Mouse (Mus musculus) mouse trophoblast stem cell (cell line): ENCODE measurements around the gene Troap.

Experiments used
- in situ Hi-C, 2 experiments: fragments of 300-500 bp; cut with MseI, MboI; formaldehyde crosslinking; loops; 2 replicates in 1 of 2; 3 replicates in 1 of 2; pipeline ENCODE4 v1.15.1; 2025

Gene Troap

DNA sequence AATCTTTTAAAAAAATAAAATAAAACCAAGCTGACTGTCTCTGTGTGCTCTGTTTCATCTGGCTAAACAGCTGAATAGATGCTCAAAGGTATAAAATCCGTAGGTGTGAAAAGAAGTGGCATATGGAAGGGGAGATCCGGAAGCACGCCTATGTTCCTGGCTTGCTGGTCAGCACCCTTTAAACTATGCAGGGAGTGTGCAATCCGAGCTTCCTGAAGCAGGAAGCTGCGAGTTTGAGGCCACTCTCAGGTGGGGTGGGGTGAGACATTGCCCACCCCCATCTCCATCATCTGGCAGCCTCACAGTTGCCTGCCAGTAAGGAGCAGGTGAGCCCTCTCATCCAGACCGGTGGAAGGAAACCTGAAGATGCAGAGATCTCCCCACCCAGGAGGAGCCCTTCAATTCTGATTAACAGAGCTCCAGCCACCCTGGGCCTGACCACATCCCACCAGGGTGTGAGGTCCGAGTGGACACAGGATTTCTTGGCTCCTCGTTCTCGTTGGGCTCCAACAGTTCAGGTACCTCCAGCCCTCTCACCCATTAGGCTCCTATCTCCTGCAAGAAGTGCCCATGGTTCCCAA, at the start of gene Troap:
Troap (plus strand) TSS at position 557 of the 581 bp plus-strand sequence.
- in situ Hi-C loops = no loop called here

DNA sequence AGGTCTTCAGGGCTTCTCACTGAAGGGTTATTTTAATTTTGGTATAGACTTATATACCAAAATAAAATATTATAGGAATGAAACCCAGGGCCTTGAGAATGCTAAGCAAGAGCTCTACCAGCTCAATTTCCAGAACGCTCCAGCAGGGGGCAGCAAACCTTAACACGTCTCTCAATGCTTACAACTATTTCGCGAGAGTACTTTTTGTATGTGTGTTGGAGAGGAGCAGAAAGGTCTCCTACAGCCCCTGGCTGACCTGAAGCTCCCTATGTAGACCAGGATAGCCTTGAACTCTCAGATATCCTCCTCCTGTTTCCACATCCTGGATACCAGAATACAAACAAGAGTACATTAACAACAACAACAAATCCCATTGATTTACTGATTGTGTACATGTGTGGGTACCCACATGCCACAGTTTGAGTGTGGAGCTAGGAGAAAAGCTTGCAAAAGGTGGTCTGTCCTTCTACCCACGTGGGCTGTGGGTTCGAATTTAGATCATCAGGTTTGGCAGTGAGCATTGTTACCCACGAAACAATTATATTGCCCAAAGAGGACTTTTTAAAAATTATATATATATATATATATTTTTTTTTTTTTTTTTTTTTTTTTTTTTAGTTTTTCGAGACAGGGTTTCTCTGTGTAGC, 49.6 kb upstream of the Troap start:
- in situ Hi-C loops = no loop called here

DNA sequence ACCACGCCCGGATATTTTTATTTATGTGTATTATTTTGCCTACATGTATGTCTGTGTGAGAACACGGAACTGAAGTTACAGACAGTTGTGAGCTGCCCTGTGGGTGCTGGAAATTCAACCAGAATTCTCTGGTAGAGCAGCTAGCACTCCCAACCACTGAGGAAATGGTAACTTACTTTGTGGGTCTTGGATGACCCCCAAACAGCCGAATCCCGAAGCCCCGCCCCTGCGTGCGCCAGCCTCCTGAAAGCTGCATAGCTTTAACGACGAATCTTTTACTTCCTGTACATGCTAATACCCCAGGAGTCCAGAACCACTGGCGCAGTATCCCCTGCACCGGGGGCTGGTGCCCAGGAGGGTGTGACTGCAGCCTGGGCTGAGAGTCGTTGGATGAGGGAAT, 49.0 kb upstream of the Troap start:
- in situ Hi-C loops = no loop called here

DNA sequence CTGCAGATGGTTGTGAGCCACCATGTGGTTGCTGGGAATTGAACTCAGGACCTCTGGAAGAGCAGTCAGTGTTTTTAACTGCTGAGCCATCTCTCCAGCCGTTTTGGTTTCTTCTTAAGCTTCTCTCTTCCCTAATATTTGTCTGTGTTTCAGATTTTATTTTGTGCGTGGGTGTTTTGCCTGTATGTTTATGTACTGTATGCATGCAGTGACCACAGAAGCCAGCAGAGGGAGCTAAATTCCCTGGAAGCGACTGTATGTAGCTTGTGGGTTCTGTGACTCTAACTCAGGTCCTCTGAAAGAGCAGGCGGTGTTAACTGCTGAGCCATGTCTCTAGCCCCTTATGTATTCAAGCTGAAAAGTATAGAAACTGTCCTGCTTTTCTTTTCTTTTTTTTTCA, 48.1 kb upstream of the Troap start:
- in situ Hi-C loops = no loop called here

DNA sequence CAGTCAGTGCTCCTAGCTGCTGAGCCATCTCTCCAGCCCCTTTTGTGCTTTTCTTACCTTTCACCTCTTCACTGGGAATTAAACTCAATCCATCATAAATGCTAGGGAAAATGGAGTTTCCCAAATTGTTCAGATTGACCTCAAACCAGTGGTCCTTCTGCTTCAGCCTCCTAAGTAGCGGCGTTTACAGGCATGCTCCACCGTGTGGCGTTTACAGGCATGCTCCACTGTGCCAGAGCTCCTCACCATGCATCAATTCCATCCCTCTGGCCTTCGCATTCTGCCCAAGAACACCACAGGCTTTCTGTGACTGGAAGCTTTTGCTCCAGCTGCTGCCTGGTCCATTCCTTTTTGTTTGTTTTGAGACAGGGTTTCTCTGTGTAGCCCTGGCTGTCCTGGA, 47.3 kb upstream of the Troap start:
- in situ Hi-C loops = no loop called here

DNA sequence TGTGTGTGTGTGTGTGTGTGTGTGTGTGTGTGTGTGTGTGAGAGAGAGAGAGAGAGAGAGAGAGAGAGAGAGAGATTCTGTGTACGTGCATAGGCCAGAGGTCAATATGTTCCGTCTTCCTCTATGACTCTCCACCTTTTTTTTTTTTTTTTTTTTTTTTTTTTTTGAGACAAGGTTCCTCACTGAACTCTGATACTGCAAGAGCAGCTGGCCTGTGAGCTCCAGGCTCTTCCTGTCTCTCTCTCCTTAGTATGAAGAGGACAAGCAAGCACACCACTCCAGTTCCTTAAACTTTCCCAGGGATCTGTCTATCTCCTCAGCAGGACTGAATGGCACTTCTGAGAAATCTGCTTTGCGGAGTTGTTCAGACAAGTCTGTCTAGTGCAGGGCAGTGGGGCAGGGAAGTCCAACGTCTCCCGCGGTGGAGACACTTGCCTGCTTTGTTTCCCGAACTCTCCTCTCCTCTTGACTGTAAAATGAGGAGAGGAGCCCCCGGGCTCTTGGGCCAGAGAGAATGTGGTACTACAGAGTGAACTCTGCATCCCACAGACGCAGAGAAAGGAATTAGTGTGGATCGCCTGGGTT, 45.4 kb upstream of the Troap start:
- in situ Hi-C loops = no loop called here

DNA sequence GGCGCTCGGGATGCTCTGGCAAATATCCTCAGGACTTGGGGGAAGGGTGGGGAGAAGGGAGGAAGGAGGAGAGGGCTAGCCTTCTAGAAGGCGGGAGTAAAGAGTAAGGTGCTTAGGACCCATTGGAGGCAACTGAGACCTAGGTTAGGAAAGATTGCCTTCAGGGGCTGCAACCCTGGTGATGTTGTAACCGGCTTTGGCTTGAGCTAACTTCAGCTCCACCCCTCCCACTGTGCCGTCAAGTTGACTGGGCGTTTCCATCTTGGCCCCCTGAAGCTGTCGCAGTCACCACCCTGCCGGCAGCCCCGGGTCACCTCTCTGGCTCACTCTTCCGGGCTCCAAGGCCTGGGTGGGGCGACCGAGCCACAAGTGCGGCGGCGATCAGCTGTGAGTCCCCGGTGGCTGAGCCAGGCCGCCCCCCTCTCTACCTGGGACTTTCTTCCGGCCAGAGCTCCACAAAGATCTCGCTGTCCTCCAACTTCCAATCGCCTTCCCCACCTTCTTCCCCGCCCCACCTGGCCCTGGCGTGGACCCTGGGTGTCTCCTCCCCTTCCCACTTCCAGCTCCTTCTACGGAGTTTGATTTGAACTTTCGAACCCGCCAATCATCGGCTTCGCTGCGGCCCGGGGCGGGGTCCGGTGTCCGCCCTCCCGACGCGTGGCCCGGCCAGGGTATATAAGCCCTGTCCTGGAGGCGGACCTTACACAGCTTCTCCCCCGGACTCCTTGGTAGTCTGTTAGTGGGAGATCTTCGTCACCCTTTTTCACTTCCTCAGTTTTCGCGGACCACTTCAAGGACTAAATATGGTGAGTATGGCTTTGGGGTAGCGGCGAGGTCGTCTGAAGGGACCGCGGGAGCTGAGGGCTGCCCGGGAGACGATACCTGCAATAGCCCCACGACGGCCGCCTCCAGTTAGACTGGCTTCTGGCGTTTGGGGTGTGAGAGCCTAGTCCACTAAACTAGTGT, 44.5 kb upstream of the Troap start, which contains the start of gene Tuba1c:
Tuba1c (plus strand) TSS at position 273 of the 966 bp plus-strand sequence.
- in situ Hi-C loops = no loop called here

DNA sequence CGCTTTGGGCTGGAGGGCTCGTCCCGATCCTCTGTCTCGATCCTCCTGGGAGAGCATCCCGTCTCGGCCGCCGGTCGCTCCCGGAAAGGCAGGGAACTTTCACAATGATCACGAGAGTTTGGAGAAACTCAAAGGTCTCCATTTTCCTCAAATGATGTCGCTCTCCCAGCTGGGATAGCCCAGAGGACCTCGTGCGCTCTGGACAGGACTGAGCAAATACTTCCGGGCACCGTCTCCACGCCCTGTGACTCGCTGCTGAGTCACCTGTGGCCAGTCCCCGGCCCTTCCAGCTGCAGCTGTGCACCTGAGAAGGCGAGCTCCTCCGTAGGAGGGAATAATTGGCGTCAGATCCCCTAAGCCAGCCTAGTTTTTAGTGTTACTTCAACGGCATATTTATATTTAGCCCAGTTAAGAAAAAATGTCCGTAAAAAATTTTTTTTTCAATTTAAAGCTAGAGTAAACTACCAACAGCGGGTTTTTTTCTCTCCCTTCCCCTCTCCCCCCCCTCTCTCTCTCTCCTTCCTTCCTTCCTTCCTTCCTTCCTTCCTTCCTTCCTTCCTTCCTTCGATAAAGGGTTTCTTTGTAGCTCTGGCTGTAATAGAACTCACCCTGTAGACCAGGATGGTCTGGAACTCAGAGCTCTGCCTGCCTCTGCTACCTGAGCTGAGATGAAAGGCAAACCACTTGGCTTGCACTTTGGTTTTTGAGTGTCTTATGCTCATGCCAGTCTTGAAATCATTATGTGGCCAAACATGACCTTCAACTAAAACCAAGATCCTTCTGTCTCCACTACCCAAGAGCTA, 43.6 kb upstream of the Troap start:
- in situ Hi-C loops = no loop called here

DNA sequence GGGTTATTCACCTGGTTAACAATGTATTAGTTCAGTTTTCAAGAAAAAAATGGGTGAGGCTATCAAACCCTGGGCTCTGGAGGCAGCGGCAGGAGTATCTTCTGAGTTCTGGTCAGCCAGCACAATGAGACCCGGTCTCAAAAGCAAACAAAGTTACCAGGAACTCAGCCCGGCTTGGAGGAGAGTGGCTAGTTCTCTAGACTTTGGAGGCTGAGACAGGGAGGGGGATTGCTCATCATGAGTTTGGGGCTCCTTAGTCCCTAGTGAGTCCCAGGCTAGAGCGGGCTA, 43.0 kb upstream of the Troap start:
- in situ Hi-C loops = no loop called here

DNA sequence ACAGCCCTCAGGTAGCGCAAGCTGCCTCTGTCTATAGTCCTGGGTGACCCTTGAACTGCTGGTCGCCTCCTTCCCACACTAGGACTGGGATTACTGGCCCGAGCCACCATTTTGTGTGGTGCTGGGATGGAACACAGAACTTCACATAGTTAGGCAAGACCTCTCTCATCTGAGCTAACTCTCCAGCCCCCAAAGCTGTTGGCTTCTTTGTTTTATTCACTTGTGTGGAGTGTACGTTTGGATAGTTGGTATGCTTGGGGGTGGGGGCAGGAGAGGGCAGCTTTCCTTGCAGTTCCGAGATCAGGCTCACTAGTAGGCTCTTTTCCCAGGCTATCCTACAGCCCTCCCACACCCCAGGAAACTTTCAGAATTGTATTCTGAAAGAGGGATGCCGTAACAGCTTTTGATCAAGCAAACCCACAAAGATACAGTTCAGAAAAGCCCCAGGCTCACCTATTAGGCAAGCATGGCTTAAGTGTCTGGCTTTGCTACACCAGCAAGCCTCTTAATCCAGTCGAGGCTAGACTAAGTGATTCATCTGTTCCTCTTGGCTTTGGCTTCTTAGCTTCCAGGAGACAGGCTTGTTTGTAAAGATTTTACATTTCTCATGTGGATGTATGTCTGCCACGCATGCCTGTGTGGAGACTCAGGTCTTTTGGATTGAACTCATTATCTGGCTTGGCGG, 42.2 kb upstream of the Troap start:
- in situ Hi-C loops = no loop called here

DNA sequence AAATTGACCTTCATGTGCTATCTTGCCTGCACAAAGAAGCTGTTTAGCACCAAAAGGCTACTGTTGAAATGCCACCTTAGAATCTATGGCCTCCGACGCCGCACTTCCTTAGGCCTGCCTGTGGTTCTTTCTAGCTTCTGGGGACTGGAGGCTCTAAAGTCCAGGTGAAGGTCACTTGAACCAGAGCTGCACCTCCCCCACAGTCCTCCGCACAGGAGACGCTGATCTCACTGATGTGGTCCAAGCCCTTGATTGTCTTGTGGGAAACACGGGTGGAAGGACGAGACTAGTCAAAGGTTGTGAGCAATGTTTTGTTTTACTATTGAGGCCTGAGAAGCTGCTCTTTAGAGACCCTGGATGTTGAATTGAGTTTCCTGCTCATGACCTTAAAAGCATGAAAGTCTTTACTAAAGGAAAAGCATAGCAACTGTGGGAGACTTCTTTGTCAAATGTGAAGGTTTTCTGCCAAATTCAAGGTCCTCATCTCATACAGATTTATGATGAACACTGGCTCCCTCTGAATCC, 41.6 kb upstream of the Troap start:
- in situ Hi-C loops = no loop called here

DNA sequence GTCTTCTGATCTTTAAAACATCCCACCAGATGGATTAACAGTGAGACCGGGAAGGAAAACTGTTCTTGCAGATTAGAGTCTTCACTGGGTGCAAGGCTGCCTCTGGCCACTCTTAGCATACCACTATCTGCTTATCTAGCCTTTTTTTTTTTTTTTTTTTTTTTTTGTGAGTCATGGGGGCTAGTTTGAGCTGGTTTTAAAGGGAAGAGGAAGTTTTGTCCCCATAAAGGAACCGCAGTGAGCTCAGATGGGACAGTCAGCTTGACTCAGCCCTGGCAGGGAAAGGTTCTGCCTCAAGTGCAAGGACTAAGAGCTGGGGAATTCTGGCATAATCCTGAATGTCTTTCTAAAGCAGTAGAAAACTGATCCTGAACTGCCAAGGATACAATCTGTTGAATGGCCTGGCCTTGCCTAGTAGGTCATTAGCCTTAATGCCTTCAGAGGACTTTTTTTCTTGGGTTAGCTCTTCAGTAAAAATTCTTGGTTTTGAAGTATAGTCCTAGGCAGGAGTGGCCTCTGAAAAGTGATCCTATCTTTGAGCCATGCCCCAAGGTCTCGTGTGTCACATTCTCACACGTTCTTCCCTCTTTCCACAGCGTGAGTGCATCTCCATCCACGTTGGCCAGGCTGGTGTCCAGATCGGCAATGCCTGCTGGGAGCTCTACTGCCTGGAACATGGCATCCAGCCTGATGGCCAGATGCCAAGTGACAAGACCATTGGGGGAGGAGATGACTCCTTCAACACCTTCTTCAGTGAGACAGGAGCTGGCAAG, 40.7 kb upstream of the Troap start:
- in situ Hi-C loops = no loop called here

DNA sequence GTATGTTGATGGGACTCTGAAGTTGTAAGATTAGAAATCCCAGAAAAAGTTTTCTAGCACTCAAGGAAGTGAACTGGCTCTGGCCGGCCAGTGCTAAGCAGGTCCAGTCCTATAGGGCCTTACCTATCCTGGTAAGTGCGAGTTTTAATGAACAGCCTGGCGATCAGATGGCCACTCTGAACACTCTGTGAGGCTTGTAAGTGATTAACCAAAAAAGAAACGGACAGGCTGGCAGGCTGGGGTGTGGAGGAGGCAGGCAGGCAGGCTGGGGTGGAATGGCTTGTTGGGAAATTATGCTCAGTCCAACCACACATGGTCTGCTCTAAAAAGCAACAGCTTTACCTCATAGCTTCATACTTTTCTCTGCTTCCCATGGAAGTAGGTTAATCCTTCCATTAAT, 38.9 kb upstream of the Troap start:
- in situ Hi-C loops = no loop called here

DNA sequence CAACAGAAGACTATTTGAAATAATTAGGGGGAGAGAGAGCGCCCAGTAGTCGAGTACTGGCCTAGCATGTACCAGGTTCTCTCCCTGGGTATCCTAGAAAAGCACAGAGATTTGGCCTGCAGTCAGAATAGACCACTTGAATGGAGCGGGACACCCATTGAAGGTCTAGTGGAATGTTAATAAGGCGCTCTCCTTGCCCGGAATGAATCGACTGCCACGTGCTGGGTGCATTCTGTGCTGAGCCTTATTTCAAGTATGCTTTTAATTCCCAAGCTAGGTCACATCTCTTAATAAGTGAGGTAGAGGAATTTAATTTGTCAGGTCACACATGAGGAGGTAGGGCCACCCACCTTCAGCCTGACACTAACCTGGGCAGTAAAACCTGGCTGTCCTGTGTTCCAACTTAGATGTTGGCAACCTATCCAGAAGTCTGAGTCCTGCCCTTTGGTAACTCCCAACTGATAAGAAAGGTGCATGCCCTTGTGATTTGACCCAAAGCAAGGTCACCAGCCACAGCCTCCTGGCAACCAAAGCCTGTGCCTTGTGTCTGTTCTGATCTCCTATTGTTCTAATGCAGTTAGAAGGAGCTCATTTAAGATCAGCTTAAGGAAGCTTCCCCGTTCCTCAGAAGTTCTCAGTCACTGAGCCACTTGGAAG, 38.0 kb upstream of the Troap start:
- in situ Hi-C loops = no loop called here

DNA sequence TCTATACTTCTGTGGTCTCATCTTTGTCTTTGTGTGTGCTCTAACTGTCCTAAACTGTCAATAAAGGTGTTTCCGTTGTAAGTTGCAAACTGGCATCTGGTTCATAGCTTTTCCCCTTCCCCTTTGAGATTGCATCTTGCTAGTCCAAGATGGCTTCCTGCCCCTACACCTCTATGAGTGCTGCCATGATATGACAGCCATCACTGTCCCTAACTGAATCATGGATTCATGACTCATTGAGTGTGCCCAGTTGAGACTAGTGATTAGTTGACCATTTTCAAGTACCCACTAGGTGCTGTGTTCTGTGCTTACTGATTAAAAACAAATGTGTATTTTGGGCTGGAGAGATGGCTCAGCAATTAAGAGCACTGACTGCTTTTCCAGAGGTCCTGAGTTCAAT, 36.4 kb upstream of the Troap start:
- in situ Hi-C loops = no loop called here

DNA sequence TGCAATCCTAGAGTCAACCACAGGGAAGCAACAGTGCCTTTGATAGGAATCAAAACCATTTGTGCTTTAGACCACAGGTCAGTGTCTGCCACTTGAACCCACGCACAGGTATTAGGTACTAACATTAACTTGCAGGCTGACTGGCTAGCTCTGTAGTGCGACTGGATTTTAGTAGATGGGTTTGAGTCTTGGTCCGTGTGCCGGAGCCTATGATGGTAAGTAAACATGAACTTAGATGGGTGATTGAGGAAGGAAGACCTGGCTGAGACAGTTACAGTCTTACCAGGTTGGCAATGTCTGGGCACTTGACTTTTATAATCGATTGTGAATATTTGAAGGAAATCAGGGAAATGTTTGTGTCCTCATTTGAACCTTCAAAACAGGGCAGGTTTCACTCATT, 35.6 kb upstream of the Troap start:
- in situ Hi-C loops = no loop called here

DNA sequence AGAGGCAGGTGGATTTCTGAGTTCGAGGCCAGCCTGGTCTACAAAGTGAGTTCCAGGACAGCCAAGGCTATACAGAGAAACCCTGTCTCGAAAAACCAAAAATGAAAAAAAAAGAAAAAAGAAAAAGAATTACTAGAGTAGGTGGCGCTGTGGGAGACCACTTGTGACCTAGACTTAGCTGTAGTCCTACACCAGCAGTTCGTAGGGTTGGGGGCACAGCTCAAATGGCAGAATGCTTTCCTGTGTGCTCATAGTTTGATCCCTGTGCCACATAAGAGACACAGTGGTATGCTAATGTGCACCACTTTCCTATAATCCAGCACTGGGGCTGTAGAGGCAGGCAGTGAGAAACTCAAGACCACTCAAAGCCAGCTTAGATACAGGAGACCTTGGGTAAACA, 35.1 kb upstream of the Troap start:
- in situ Hi-C loops = no loop called here

DNA sequence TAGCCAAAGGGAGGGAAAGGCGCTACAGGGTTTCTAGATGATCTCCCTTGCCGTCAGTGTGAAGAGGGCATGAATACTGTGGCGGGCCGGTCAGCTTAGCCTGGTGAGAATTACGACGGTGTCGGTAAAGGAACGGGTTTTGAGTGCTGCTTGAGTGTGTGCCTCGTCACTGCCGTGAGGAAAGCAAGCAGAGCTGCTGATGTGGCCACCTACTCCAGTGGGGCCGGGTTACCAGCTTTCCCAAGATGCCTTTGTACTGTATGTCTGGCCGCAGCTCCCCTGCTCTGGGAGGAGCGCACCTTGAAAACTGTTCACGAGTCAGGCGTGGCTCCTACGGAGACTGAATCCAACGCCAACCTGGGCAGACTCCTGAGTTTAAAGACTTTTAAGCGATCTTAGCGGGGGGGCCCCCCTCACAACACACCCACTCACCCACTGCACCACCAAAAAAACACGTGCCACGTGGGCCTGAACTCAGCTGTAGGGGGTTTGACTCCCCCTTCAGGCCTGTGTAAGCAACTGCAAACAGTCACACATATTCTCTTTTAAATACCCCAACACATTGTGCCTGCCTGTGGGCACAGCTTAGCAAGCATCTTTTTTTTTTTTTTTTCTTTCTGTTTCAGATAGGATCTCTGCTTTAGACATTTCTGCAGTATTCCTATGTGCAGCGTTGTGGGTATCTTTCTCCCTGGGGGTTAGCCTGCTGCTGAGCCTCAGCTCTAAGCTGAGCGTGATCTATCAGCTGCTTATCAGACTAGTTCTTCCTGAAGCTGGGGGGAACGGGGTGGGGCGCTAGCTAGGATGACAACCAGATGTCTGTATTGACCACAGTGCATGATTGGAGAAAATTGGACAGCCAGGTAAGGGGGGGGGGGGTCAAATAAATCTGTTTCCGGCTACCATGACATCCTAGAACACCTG, 34.1 kb upstream of the Troap start:
- in situ Hi-C loops = no loop called here
